Mouse (Mus musculus): ENCODE results near the gene 9930021J03Rik. TPM values are rescaled to one million over a fixed set of nuclear protein-coding genes. Genes with fewer than 3 reads are reported as not detected.

The 9930021J03Rik gene
- total and polyA plus RNA-seq, 2 experiments from 2014 or later: 5.7 to 35.0 TPM

GRCm38 (mm10) chr19:29708461-29708860 is 97.3 kb downstream of the 9930021J03Rik start:
- Histone ChIP-seq H3K4me3 (ENCODE audit: low read depth, low read length) (no peak overlapping the region), H3K36me3 (ENCODE audit: insufficient read depth) (no peaks in the 10 kb centered on the region), H3K27ac (ENCODE audit: low read depth, low read length) (no peak overlapping the region), H3K9ac (no peak overlapping the region), H3K4me1 (ENCODE audit: insufficient read depth) (no peaks in the 10 kb centered on the region), H3K9me3 (ENCODE audit: low read length) (no peaks in the 10 kb centered on the region), H3K27me3 (ENCODE audit: insufficient read depth, low read length) (no peaks in the 10 kb centered on the region), H3K4me2 (ENCODE audit: low read depth) (no peak overlapping the region)
- WGBS: 60% methylated on average over 5 of the region's 5 CpGs
- DNase-seq: no peak
- no peak for ATAC-seq
- TF ChIP-seq CTCF (IDR thresholded peaks at IDR 0.05; ENCODE audit: low read depth): no peak

GRCm38 (mm10) chr19:29708003-29708402 is 97.8 kb downstream of the 9930021J03Rik start:
- 67% methylated on average over 14 of the region's 14 CpGs for WGBS
- no peak overlapping the region for H3K9ac ChIP-seq
- DNase-seq (no peak), ATAC-seq (no peak)
- H3K27ac ChIP-seq (ENCODE audit: low read depth, low read length): no peak overlapping the region
- no peaks in the 10 kb centered on the region for H3K36me3 ChIP-seq (ENCODE audit: insufficient read depth)
- no peaks in the 10 kb centered on the region for H3K27me3 ChIP-seq (ENCODE audit: insufficient read depth, low read length)
- H3K9me3 ChIP-seq (ENCODE audit: low read length): no peaks in the 10 kb centered on the region
- no peak overlapping the region for H3K4me3 ChIP-seq (ENCODE audit: low read depth, low read length)
- no peaks in the 10 kb centered on the region for H3K4me1 ChIP-seq (ENCODE audit: insufficient read depth)
- TF ChIP-seq CTCF (IDR thresholded peaks at IDR 0.05; ENCODE audit: low read depth): no peak
- H3K4me2 ChIP-seq (ENCODE audit: low read depth): no peak overlapping the region

GRCm38 (mm10) chr19:29707314-29707898 is 98.4 kb downstream of the 9930021J03Rik start:
- DNase-seq: no peak
- TF ChIP-seq CTCF (IDR thresholded peaks at IDR 0.05; ENCODE audit: low read depth): no peak
- Histone ChIP-seq H3K4me3 (ENCODE audit: low read depth, low read length) (no peak overlapping the region), H3K36me3 (ENCODE audit: insufficient read depth) (no peaks in the 10 kb centered on the region), H3K27me3 (ENCODE audit: insufficient read depth, low read length) (no peaks in the 10 kb centered on the region), H3K4me1 (ENCODE audit: insufficient read depth) (no peaks in the 10 kb centered on the region), H3K4me2 (ENCODE audit: low read depth) (no peak overlapping the region), H3K9me3 (ENCODE audit: low read length) (no peaks in the 10 kb centered on the region), H3K9ac (no peak overlapping the region), H3K27ac (ENCODE audit: low read depth, low read length) (no peak overlapping the region)
- WGBS: 91% methylated on average over 9 of the region's 9 CpGs
- ATAC-seq: no peak

- Histone ChIP-seq H3K4me2 (ENCODE audit: low read depth) (no peak overlapping the region), H3K4me1 (ENCODE audit: insufficient read depth) (no peaks in the 10 kb centered on the region), H3K27me3 (ENCODE audit: insufficient read depth, low read length) (no peaks in the 10 kb centered on the region), H3K27ac (ENCODE audit: low read depth, low read length) (no peak overlapping the region), H3K4me3 (ENCODE audit: low read depth, low read length) (no peak overlapping the region), H3K36me3 (ENCODE audit: insufficient read depth) (no peaks in the 10 kb centered on the region), H3K9me3 (ENCODE audit: low read length) (no peaks in the 10 kb centered on the region), H3K9ac (no peak overlapping the region)
- DNase-seq (no peak), ATAC-seq (no peak)
- TF ChIP-seq CTCF (IDR thresholded peaks at IDR 0.05; ENCODE audit: low read depth): no peak
- 94% methylated on average over 13 of the region's 13 CpGs for WGBS
Observed at GRCm38 (mm10) chr19:29704436-29704835, 101.4 kb downstream of the 9930021J03Rik start.

- H3K9me3 ChIP-seq (ENCODE audit: low read length): no peaks in the 10 kb centered on the region
- DNase-seq (no peak), ATAC-seq (no peak)
- no peak overlapping the region for H3K9ac ChIP-seq
- WGBS: 77% methylated on average over 4 of the region's 4 CpGs
- no peak overlapping the region for H3K27ac ChIP-seq (ENCODE audit: low read depth, low read length)
- H3K4me1 ChIP-seq (ENCODE audit: insufficient read depth): no peaks in the 10 kb centered on the region
- H3K4me2 ChIP-seq (ENCODE audit: low read depth): no peak overlapping the region
- no peaks in the 10 kb centered on the region for H3K36me3 ChIP-seq (ENCODE audit: insufficient read depth)
- H3K27me3 ChIP-seq (ENCODE audit: insufficient read depth, low read length): no peaks in the 10 kb centered on the region
- TF ChIP-seq CTCF (IDR thresholded peaks at IDR 0.05; ENCODE audit: low read depth): no peak
- no peak overlapping the region for H3K4me3 ChIP-seq (ENCODE audit: low read depth, low read length)
Observed at GRCm38 (mm10) chr19:29701707-29702106, 104.1 kb downstream of the 9930021J03Rik start.

GRCm38 (mm10) chr19:29697245-29697874 is 108.4 kb downstream of the 9930021J03Rik start, which contains the start of gene Mlana:
Mlana (plus strand) TSS chr19:29697824.
- Histone ChIP-seq H3K9ac (no peak within 1 kb of the TSS), H3K4me3 (ENCODE audit: low read depth, low read length) (no peak within 1 kb of the TSS), H3K36me3 (ENCODE audit: insufficient read depth) (no peaks in the 10 kb centered on the region), H3K27me3 (ENCODE audit: insufficient read depth, low read length) (no peaks in the 10 kb centered on the region), H3K4me2 (ENCODE audit: low read depth) (no peak within 1 kb of the TSS), H3K9me3 (ENCODE audit: low read length) (no peaks in the 10 kb centered on the region), H3K27ac (ENCODE audit: low read depth, low read length) (no peak within 1 kb of the TSS), H3K4me1 (ENCODE audit: insufficient read depth) (no peaks in the 10 kb centered on the region)
- WGBS: 65% methylated on average over 3 of the region's 3 CpGs
- no peak for TF ChIP-seq CTCF (IDR thresholded peaks at IDR 0.05; ENCODE audit: low read depth)
- DNase-seq (no peak), ATAC-seq (no peak)

- Histone ChIP-seq H3K27ac (ENCODE audit: low read depth, low read length) (no peak overlapping the region), H3K27me3 (ENCODE audit: insufficient read depth, low read length) (no peaks in the 10 kb centered on the region), H3K4me3 (ENCODE audit: low read depth, low read length) (no peak overlapping the region), H3K9ac (no peak overlapping the region), H3K36me3 (ENCODE audit: insufficient read depth) (no peaks in the 10 kb centered on the region), H3K4me1 (ENCODE audit: insufficient read depth) (no peaks in the 10 kb centered on the region), H3K9me3 (ENCODE audit: low read length) (no peaks in the 10 kb centered on the region), H3K4me2 (ENCODE audit: low read depth) (no peak overlapping the region)
- TF ChIP-seq CTCF (IDR thresholded peaks at IDR 0.05; ENCODE audit: low read depth): no peak
- no peak for DNase-seq
- no peak for ATAC-seq
Observed at GRCm38 (mm10) chr19:29696840-29697239, 108.9 kb downstream of the 9930021J03Rik start.
